Mouse (Mus musculus) heart, postnatal 0 days (tissue): ENCODE measurements around the gene Insl3. TPM values are rescaled to one million over a fixed set of nuclear protein-coding genes. Genes with fewer than 3 reads are reported as not detected.

ENCODE experiments used
- ATAC-seq: fragments of 200-750 bp; cut with Nextera tagmentation; 2 replicates; pipeline ENCODE4 v1.8.0; 2017; ENCODE audit warnings: low read depth, moderate number of reproducible peaks, moderate library complexity; ENCODE audit not compliant: insufficient read depth
- DNase-seq: peaks from one replicate; pipeline ENCODE4 v3.0.0-alpha.2; 2016; ENCODE audit warnings: low spot score
- H3K27ac ChIP-seq: fragments of 300-500 bp; sonication (generic); 2 replicates; pipeline ENCODE4 v1.5.1; 2014; ENCODE audit warnings: low read depth, mild to moderate bottlenecking
- H3K27me3 ChIP-seq: fragments of 300-500 bp; sonication (generic); 2 replicates; pipeline ENCODE4 v1.6.1; 2014; ENCODE audit warnings: low read length, mixed read lengths; ENCODE audit not compliant: control insufficient read depth, insufficient read depth
- H3K36me3 ChIP-seq: fragments of 300-500 bp; sonication (generic); replicated peaks from 2 replicates; pipeline ENCODE4 v1.6.1; 2014; ENCODE audit warnings: low read length, mixed read lengths; ENCODE audit not compliant: control insufficient read depth, insufficient read depth
- H3K4me1 ChIP-seq: fragments of 300-500 bp; sonication (generic); 2 replicates; pipeline ENCODE4 v1.6.1; 2014; ENCODE audit warnings: antibody characterized with exemption; ENCODE audit not compliant: control insufficient read depth, insufficient read depth
- H3K4me2 ChIP-seq: fragments of 300-500 bp; sonication (generic); 2 replicates; pipeline ENCODE4 v1.6.1; 2014; ENCODE audit warnings: low read depth, mild to moderate bottlenecking, low read length, moderate library complexity
- H3K4me3 ChIP-seq: fragments of 300-500 bp; sonication (generic); 2 replicates; pipeline ENCODE4 v1.5.1; 2014; ENCODE audit warnings: low read depth, low read length
- H3K9ac ChIP-seq: fragments of 300-500 bp; sonication (generic); replicated peaks from 2 replicates; pipeline ENCODE4 v1.6.1; 2014; ENCODE audit warnings: low read depth, low read length, mixed read lengths
- H3K9me3 ChIP-seq: fragments of 300-500 bp; sonication (generic); replicated peaks from 2 replicates; pipeline ENCODE4 v1.6.1; 2016; ENCODE audit warnings: low read length; ENCODE audit not compliant: control insufficient read depth
- CTCF ChIP-seq: IDR thresholded peaks from 2 replicates; pipeline ENCODE4 v1.5.1; 2016; ENCODE audit warnings: antibody characterized with exemption, control low read depth, low read depth
- EP300 ChIP-seq: IDR thresholded peaks from 2 replicates; pipeline ENCODE4 v1.6.1; 2016; ENCODE audit warnings: antibody characterized with exemption, low read depth
- WGBS: fragments of 180-500 bp; shearing (Covaris S2); extraction: QIAGEN DNeasy Blood & Tissue Kit; methylation state at CpG from one replicate; pipeline ENCODE4 v1.1.7; 2014; 5-methylcytosine and 5-hydroxymethylcytosine counted together
- polyA plus RNA-seq: library from polyadenylated mRNA; unstranded; fragments of >200 nt; fragmentation: Nextera tagmentation; extraction: Ambion mirVana; gene quantifications from 2 replicates; pipeline ENCODE4 v1.2.1, GENCODE M21; 2015
- total RNA-seq: library from RNA; depleted of rRNA; stranded (reverse); fragments of >200 nt; gene quantifications from 2 replicates; pipeline ENCODE4 v1.2.3, GENCODE M21; 2014; ENCODE audit warnings: low replicate concordance

Insl3 gene
- total and polyA plus RNA-seq, 2 experiments from 2014 or later = 1.5 TPM; not detected in 1

- H3K4me1 ChIP-seq = peaks cover 38% of the 10 kb centered on the region
- peak overlapping the region; percentile 59 for H3K4me2 ChIP-seq
- peak; percentile 86 for DNase-seq
- H3K27ac ChIP-seq = peak overlapping the region; percentile 78
- peak overlapping the region; percentile 27 for H3K4me3 ChIP-seq
- WGBS = under 1% methylated on average over 21 of the region's 21 CpGs
- H3K27me3 ChIP-seq = no peaks in the 10 kb centered on the region
- no peaks in the 10 kb centered on the region for H3K36me3 ChIP-seq
- ATAC-seq = peak; percentile 68
- no peak overlapping the region; the same call in 1 of the 2 replicates for H3K9ac ChIP-seq
- peak; percentile 47; the same call in 1 of the 2 replicates for TF ChIP-seq EP300
- no peak for TF ChIP-seq CTCF
- no peaks in the 10 kb centered on the region for H3K9me3 ChIP-seq
Observed at GRCm38 (mm10) chr8:71668220-71668975, 20.6 kb upstream of the Insl3 start.

- H3K4me3 ChIP-seq = peak overlapping the region; percentile 51
- peak overlapping the region; percentile 85 for H3K4me2 ChIP-seq
- 16% methylated on average over 9 of the region's 12 CpGs for WGBS
- no peak overlapping the region for H3K9ac ChIP-seq
- H3K27ac ChIP-seq = no peak overlapping the region
- DNase-seq = no peak
- no peaks in the 10 kb centered on the region for H3K27me3 ChIP-seq
- ATAC-seq = no peak
- H3K36me3 ChIP-seq = no peaks in the 10 kb centered on the region
- H3K4me1 ChIP-seq = peaks cover 38% of the 10 kb centered on the region
- TF ChIP-seq CTCF (no peak), EP300 (no peak)
- H3K9me3 ChIP-seq = no peaks in the 10 kb centered on the region
Observed at GRCm38 (mm10) chr8:71670198-71670597, 18.8 kb upstream of the Insl3 start.

DNA sequence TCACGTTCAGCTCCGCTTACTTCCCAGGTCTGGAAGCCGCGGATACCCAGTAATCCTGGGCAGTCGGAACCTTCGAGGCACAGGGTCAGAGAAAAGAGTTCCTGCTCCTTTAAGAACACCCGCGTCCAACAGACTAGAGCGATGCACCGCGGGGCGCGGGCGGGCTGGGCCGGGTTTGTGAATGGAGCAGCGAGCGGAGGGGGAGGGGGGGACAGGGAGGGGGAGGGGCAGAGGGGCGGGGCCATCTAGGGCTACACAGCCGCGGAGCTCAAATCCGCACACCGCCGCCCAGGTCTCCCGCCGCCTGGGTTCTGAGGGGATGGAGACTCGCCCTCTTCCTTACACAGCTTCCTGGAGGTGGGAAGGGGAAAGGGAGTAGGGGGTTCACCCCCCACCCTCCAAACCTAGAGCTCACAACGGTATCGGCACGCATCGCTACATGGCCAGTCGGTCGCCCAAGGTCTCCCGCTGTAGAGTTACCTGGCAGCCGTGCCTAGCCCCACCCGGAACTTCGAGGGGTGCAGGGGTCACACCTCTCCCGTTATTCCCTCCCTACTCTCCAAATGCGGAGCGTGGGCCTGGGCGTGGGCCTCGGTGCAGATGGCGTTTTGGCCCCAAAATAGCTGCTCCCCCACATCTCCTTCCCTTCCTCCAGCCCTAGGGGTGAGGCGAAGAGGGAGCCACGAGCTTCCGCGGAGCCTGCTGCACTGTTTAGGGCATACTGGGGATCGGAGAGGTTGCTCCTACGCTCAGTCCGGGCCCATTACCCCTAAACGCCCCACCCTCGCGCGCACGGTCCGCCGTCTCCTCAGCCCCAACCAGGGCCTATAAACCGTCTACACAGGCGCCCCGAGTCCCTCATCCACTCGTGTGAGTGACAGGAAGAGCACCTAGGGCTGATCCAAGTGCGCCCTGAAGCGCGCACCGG is 18.1 kb upstream of the Insl3 start:
- ATAC-seq (peak; percentile 15), DNase-seq (no peak)
- TF ChIP-seq CTCF (no peak), EP300 (no peak)
- no peaks in the 10 kb centered on the region for H3K9me3 ChIP-seq
- peaks cover 37% of the 10 kb centered on the region for H3K4me1 ChIP-seq
- H3K4me3 ChIP-seq = peak overlapping the region; percentile 51
- H3K27ac ChIP-seq = no peak overlapping the region
- H3K9ac ChIP-seq = no peak overlapping the region
- no peaks in the 10 kb centered on the region for H3K36me3 ChIP-seq
- under 1% methylated on average over 53 of the region's 64 CpGs for WGBS
- peak overlapping the region; percentile 85 for H3K4me2 ChIP-seq
- H3K27me3 ChIP-seq = no peaks in the 10 kb centered on the region

DNA sequence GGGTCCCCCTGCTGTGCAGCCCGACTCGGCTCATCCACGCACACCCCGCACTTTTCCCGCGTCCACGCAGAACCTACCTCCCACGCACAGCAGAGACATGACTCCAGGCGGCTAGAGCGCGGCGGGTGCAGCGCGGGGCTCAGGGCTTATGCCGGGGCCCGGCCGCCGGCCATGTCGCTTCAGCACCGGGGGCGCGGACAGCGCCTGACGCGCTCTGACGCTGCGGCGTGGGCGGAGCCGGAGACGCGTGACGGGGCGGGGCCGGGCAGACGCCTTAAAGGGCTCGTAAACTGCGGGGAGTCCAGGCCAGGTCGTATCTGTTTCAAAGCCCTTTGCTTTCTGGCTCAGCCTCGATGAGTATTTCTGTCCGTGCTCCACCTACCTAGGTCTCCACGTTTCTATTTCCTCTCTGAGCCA is 17.5 kb upstream of the Insl3 start, which contains the start of gene Unc13a:
TSS of gene Unc13a (minus strand) at position 209 of the 417 bp plus-strand sequence.
- H3K27me3 ChIP-seq = no peaks in the 10 kb centered on the region
- H3K4me2 ChIP-seq = peak within 1 kb of the TSS; percentile 85
- under 1% methylated on average over 38 of the region's 42 CpGs for WGBS
- peak; percentile 66 for ATAC-seq
- no peak for TF ChIP-seq CTCF
- TF ChIP-seq EP300 = peak; percentile 29; the same call in 1 of the 2 replicates
- peak within 1 kb of the TSS; percentile 51 for H3K4me3 ChIP-seq
- H3K27ac ChIP-seq = peak within 1 kb of the TSS; percentile 56
- no peaks in the 10 kb centered on the region for H3K36me3 ChIP-seq
- peak; percentile 87 for DNase-seq
- no peak within 1 kb of the TSS for H3K9ac ChIP-seq
- H3K4me1 ChIP-seq = peaks cover 30% of the 10 kb centered on the region
- H3K9me3 ChIP-seq = no peaks in the 10 kb centered on the region

DNA sequence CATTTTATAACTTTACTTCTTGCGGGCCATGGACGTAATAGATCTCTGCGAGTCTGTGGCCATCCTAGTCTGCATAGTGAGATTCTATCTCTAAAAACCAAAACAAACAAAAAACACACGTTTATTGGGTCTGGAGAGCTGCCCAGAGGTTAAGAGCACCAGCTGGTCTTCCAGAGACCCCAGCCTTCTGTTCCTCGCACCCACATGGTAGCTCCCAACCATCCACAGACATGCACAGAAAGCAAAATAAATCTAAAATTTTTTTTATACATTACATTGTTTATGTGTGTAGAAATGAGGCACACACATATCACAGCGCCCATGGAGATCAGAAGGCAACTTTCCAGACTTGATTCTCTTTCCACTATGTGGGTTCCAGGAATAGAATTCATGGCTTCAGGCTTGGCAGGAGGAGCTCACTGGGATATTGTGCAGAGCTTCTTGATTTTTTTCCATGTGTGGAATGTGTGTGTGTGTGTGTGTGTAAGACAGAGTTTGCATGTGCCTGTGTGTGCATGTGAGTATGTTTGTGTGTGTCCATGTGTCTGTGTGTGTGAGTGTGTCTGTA is 16.8 kb upstream of the Insl3 start:
- Histone ChIP-seq H3K9me3 (no peaks in the 10 kb centered on the region), H3K36me3 (no peaks in the 10 kb centered on the region), H3K4me2 (peak overlapping the region; percentile 85), H3K27me3 (no peaks in the 10 kb centered on the region), H3K4me3 (peak overlapping the region; percentile 51; the same call in 1 of the 2 replicates), H3K9ac (no peak overlapping the region), H3K4me1 (peaks cover 28% of the 10 kb centered on the region), H3K27ac (peak overlapping the region; percentile 56)
- ATAC-seq (no peak), DNase-seq (no peak)
- WGBS = 59% methylated on average over 6 of the region's 6 CpGs
- no peak for TF ChIP-seq EP300
- TF ChIP-seq CTCF = no peak
